ENCODE assay signal across 15 mouse cellular contexts in the genomic region with DNA sequence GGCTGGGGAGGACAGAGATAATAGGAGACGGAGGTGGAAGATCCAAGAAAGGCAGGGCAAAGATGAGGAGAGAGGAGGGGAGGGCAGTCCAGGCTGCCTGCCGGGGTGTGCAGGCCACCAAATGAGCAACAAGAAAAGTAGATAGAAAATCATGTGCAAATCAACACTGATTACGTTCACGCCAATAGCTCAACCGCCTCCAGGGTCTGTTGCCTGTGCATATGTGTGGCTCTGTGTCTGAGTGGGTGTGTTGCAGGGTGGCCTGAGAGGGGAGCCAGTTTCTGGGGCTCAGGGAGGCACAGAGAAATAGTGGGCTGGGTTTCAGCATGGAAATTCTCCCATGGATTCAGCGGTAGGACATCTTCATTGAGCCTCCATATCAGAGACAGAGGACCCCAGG. TPM values are rescaled to one million over a fixed set of nuclear protein-coding genes. Genes with fewer than 3 reads are reported as not detected.
DNase-seq lines count a peak whose midpoint lies in the region; ATAC-seq lines count a peak whose summit lies in the region.
"Had no signal": no experiment of that assay in that cellular context is flagged by ENCODE, and none has a peak within 500 bp of the region (broad histone marks: within the 10 kb centered on the region; RNA-seq: fewer than 3 reads in every experiment).

No protein-coding gene starts in this region.

- no peak overlapping the region for H3K4me3 ChIP-seq in liver, embryonic 11.5 days (ENCODE audit: low read depth, low read length)
- H3K4me3 ChIP-seq in forebrain, embryonic 13.5 days, result no peak overlapping the region
- H3K4me3 ChIP-seq in limb, embryonic 13.5 days, result no peak overlapping the region
- H3K4me3 ChIP-seq: heart, adult 2 months; myocyte had no signal

- H3K36me3 ChIP-seq in liver, embryonic 11.5 days (ENCODE audit: control insufficient read depth, insufficient read depth, low read length), result no peaks in the 10 kb centered on the region
- 0 out of 2 replicates have a peak, but pooled peaks cover 5% of the 10 kb centered on the region for H3K36me3 ChIP-seq in forebrain, embryonic 13.5 days (ENCODE audit: poor library complexity, severe bottlenecking)
- no peaks in the 10 kb centered on the region for H3K36me3 ChIP-seq in limb, embryonic 13.5 days

- ATAC-seq in liver, embryonic 11.5 days (replicated peaks; ENCODE audit: low FRiP score), result no peak
- peak; percentile 20; the same call in 1 of the 2 replicates for ATAC-seq in forebrain, embryonic 13.5 days
- no peak for ATAC-seq in limb, embryonic 13.5 days (ENCODE audit: low FRiP score, low read depth)

- H3K4me1 ChIP-seq in liver, embryonic 11.5 days (replicated peaks; ENCODE audit: control insufficient read depth, insufficient read depth, low read length), result peaks cover 4% of the 10 kb centered on the region; the same call in 1 of the 2 replicates
- H3K4me1 ChIP-seq in forebrain, embryonic 13.5 days, result peaks cover 65% of the 10 kb centered on the region
- peaks cover 25% of the 10 kb centered on the region for H3K4me1 ChIP-seq in limb, embryonic 13.5 days

- intact Hi-C loops in heart, postnatal 14 days (cut with DNase I), result no loop called here

- no peaks in the 10 kb centered on the region for H3K9me3 ChIP-seq in liver, embryonic 11.5 days (ENCODE audit: control insufficient read depth, low read length)
- H3K9me3 ChIP-seq in forebrain, embryonic 13.5 days (replicated peaks), result no peaks in the 10 kb centered on the region
- no peaks in the 10 kb centered on the region for H3K9me3 ChIP-seq in limb, embryonic 13.5 days

- no peak overlapping the region for H3K27ac ChIP-seq in liver, embryonic 11.5 days (ENCODE audit: low read depth, low read length)
- H3K27ac ChIP-seq in forebrain, embryonic 13.5 days, result peak overlapping the region; percentile 81
- H3K27ac ChIP-seq in limb, embryonic 13.5 days, result no peak overlapping the region
- H3K27ac ChIP-seq: heart, adult 2 months; kidney, postnatal 0 days; liver, embryonic 14.5 days had no signal

- no peak overlapping the region for H3K4me2 ChIP-seq in liver, embryonic 11.5 days
- H3K4me2 ChIP-seq in forebrain, embryonic 13.5 days, result peak overlapping the region; percentile 75
- H3K4me2 ChIP-seq in limb, embryonic 13.5 days (replicated peaks), result no peak overlapping the region

- 63% methylated on average over 6 of the region's 6 CpGs for WGBS in liver, embryonic 11.5 days
- 56% methylated on average over 6 of the region's 6 CpGs for WGBS in forebrain, embryonic 13.5 days
- 71% methylated on average over 6 of the region's 6 CpGs for WGBS in limb, embryonic 13.5 days

- peak; percentile 22 for DNase-seq in liver, embryonic 11.5 days (ENCODE audit: low spot score)
- DNase-seq in liver, result no peak
- DNase-seq in retina, postnatal 1 day, result peak; percentile 63
- no peak for DNase-seq in left cerebral cortex, adult 11 months (ENCODE audit: low spot score)
- no peak for DNase-seq in heart, postnatal 14 days
- DNase-seq: adrenal gland, adult 2 months; heart, adult 2 months; layer of hippocampus, postnatal 36 days; lung, postnatal 4 days; thymus, postnatal 25 days had no signal

- H3K9ac ChIP-seq in liver, embryonic 11.5 days (ENCODE audit: low read depth, low read length), result no peak overlapping the region
- no peak overlapping the region for H3K9ac ChIP-seq in forebrain, embryonic 13.5 days
- H3K9ac ChIP-seq in limb, embryonic 13.5 days, result 0 out of 2 replicates have a peak overlapping the region, but pooled peaks have one; percentile 4
- H3K9ac ChIP-seq: liver, embryonic 14.5 days had no signal

- peaks cover 41% of the 10 kb centered on the region for H3K27me3 ChIP-seq in liver, embryonic 11.5 days (replicated peaks; ENCODE audit: control insufficient read depth, insufficient read depth, low read length)
- peaks cover 18% of the 10 kb centered on the region for H3K27me3 ChIP-seq in forebrain, embryonic 13.5 days
- peaks cover 40% of the 10 kb centered on the region for H3K27me3 ChIP-seq in limb, embryonic 13.5 days

RNA-seq across cellular contexts. Expression of a gene that starts 0.9 kb away (rescaled TPM):
- polyA plus RNA-seq in liver, embryonic 11.5 days (2014; fragmentation: Nextera tagmentation; extraction: Ambion mirVana), result 0.11 TPM in 1 of 2 replicates, not detected in the other
- polyA plus RNA-seq in forebrain, embryonic 13.5 days (2015; fragmentation: Nextera tagmentation; extraction: Ambion mirVana), result 7.3 and 7.8 TPM in 2 replicates
- not detected in 2 replicates for polyA plus RNA-seq in limb, embryonic 13.5 days (2015; fragmentation: Nextera tagmentation; extraction: Ambion mirVana)
- total RNA-seq in heart, postnatal 14 days (2021), result not detected
- total RNA-seq: adrenal gland, adult 2 months; heart, adult 2 months had no signal
- polyA plus RNA-seq: adrenal gland, adult 2 months; heart, adult 2 months; kidney, postnatal 0 days; liver, embryonic 14.5 days had no signal

RNA-seq across cellular contexts. Expression of a gene that starts 24.0 kb away (rescaled TPM):
- 137 and 153 TPM in 2 replicates for polyA plus RNA-seq in liver, embryonic 11.5 days (2014; fragmentation: Nextera tagmentation; extraction: Ambion mirVana)
- polyA plus RNA-seq in forebrain, embryonic 13.5 days (2015; fragmentation: Nextera tagmentation; extraction: Ambion mirVana), result 174 and 194 TPM in 2 replicates
- polyA plus RNA-seq in limb, embryonic 13.5 days (2015; fragmentation: Nextera tagmentation; extraction: Ambion mirVana), result 247 and 281 TPM in 2 replicates
- 100 to 1,000 TPM; 118 to 124 TPM for total RNA-seq in heart, postnatal 14 days (2021)

RNA-seq across cellular contexts. Expression of a gene that starts 24.3 kb away (rescaled TPM):
- polyA plus RNA-seq in liver, embryonic 11.5 days (2014; fragmentation: Nextera tagmentation; extraction: Ambion mirVana), result 75.3 and 76.5 TPM in 2 replicates
- polyA plus RNA-seq in forebrain, embryonic 13.5 days (2015; fragmentation: Nextera tagmentation; extraction: Ambion mirVana), result 95.5 and 106 TPM in 2 replicates
- polyA plus RNA-seq in limb, embryonic 13.5 days (2015; fragmentation: Nextera tagmentation; extraction: Ambion mirVana), result 102 and 107 TPM in 2 replicates
- total RNA-seq in heart, postnatal 14 days (2021), result 10 to 100 TPM; 54.9 to 59.5 TPM

RNA-seq across cellular contexts. Expression of a gene that starts 30.1 kb away (rescaled TPM):
- 5.4 and 6.2 TPM in 2 replicates for polyA plus RNA-seq in liver, embryonic 11.5 days (2014; fragmentation: Nextera tagmentation; extraction: Ambion mirVana)
- polyA plus RNA-seq in forebrain, embryonic 13.5 days (2015; fragmentation: Nextera tagmentation; extraction: Ambion mirVana), result 55.0 and 55.4 TPM in 2 replicates
- 20.7 and 20.8 TPM in 2 replicates for polyA plus RNA-seq in limb, embryonic 13.5 days (2015; fragmentation: Nextera tagmentation; extraction: Ambion mirVana)
- total RNA-seq in heart, postnatal 14 days (2021), result 1 to 10 TPM; 4.3 to 5.9 TPM

Comparison
In these comparisons a context has a peak if more than half of its experiments do, and no peak if none do; other contexts are left out.
1. DNase-seq: peak in liver, embryonic 11.5 days (single experiment) and retina, postnatal 1 day (single experiment); none in liver (single experiment), left cerebral cortex, adult 11 months (single experiment) and heart, postnatal 14 days (0 of 2).